Mouse (Mus musculus) liver, postnatal 0 days (tissue): ENCODE results near the gene Ecsit. TPM values are rescaled to one million over a fixed set of nuclear protein-coding genes. Genes with fewer than 3 reads are reported as not detected.

Source experiments
- ATAC-seq: fragments of 200-750 bp; cut with Nextera tagmentation; 2 replicates; pipeline ENCODE4 v1.8.0; 2017; ENCODE audit warnings: mild to moderate bottlenecking, moderate library complexity
- DNase-seq: peaks from one replicate; pipeline ENCODE4 v3.0.0-alpha.2; 2016
- H3K27ac ChIP-seq: fragments of 300-500 bp; sonication (generic); 2 replicates; pipeline ENCODE4 v1.5.1; 2014; ENCODE audit warnings: antibody characterized with exemption, moderate library complexity, mild to moderate bottlenecking, low read depth
- H3K27me3 ChIP-seq: fragments of 300-500 bp; sonication (generic); 2 replicates; pipeline ENCODE4 v1.6.1; 2014; ENCODE audit warnings: low read length, control low read depth, mixed read lengths; ENCODE audit not compliant: insufficient read depth
- H3K36me3 ChIP-seq: fragments of 300-500 bp; sonication (generic); replicated peaks from 2 replicates; pipeline ENCODE4 v1.6.1; 2014; ENCODE audit warnings: mild to moderate bottlenecking, control low read depth, low read length, moderate library complexity, mixed read lengths; ENCODE audit not compliant: insufficient read depth
- H3K4me1 ChIP-seq: fragments of 300-500 bp; sonication (generic); 2 replicates; pipeline ENCODE4 v1.6.1; 2014; ENCODE audit warnings: antibody characterized with exemption, mild to moderate bottlenecking, control low read depth; ENCODE audit not compliant: insufficient read depth
- H3K4me2 ChIP-seq: fragments of 300-500 bp; sonication (generic); 2 replicates; pipeline ENCODE4 v1.6.1; 2014; ENCODE audit warnings: low read depth, mild to moderate bottlenecking, low read length, moderate library complexity, mixed read lengths
- H3K4me3 ChIP-seq: fragments of 300-500 bp; sonication (generic); 2 replicates; pipeline ENCODE4 v1.5.1; 2014; ENCODE audit warnings: low read depth, low read length
- H3K9ac ChIP-seq: fragments of 300-500 bp; sonication (generic); replicated peaks from 2 replicates; pipeline ENCODE4 v1.6.1; 2014; ENCODE audit warnings: mild to moderate bottlenecking, moderate library complexity
- H3K9me3 ChIP-seq: fragments of 300-500 bp; sonication (generic); 2 replicates; pipeline ENCODE4 v1.6.1; 2016; ENCODE audit warnings: mild to moderate bottlenecking, control low read depth, low read length, mixed read lengths
- CTCF ChIP-seq: sonication (generic); IDR thresholded peaks from 2 replicates; pipeline ENCODE4 v1.5.1; 2016; ENCODE audit warnings: antibody characterized with exemption, low read depth
- EP300 ChIP-seq: IDR thresholded peaks from 2 replicates; pipeline ENCODE4 v1.6.1; 2016; ENCODE audit warnings: antibody characterized with exemption, low read depth, mild to moderate bottlenecking
- WGBS: fragments of 180-500 bp; shearing (Covaris S2); extraction: QIAGEN DNeasy Blood & Tissue Kit; methylation state at CpG from one replicate; pipeline ENCODE4 v1.1.7; 2014; ENCODE audit not compliant: insufficient replicate concordance; 5-methylcytosine and 5-hydroxymethylcytosine counted together
- polyA plus RNA-seq: library from polyadenylated mRNA; unstranded; fragments of >200 nt; fragmentation: Nextera tagmentation; extraction: Ambion mirVana; gene quantifications from 2 replicates; pipeline ENCODE4 v1.2.1, GENCODE M21; 2015

Ecsit gene
- polyA plus RNA-seq, 1 experiment from 2014 or later, result 18.1 TPM

DNA sequence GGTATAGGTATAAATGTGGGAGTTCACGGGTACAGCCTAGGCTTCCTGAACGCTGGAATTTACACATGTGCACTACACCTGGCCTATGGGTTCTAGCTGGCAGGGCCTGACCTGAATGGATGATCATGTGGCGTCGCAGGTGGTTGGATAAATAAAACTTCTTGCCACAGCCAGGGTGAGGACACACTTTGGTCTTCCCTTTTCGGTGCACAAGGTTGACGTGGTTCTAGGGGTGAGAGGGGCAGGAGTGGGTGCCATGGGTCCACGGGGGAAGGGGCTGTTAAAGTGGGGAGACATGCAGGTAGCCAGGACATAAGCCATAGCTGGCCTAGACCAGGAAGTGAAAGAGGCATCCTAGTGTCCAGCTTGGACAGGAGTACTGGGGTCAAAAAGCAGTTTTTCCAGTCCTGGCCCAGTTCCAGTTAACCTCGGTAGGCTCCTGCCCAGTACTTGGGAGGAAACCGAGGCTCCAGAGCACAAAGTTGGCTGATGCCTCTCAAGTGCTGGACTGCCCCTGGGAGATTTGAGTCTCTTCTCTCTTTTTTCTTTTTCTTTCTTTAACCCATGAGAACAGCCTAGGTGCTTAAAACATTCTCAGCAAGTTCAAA lies 28.8 kb downstream of the Ecsit start:
- H3K4me3 ChIP-seq, result no peak overlapping the region
- H3K4me2 ChIP-seq, result no peak overlapping the region
- peaks cover 17% of the 10 kb centered on the region for H3K4me1 ChIP-seq
- DNase-seq (no peak), ATAC-seq (no peak)
- 63% methylated on average over 9 of the region's 9 CpGs for WGBS
- no peak overlapping the region for H3K27ac ChIP-seq
- TF ChIP-seq CTCF, result no peak
- TF ChIP-seq EP300, result no peak
- peaks cover 24% of the 10 kb centered on the region for H3K36me3 ChIP-seq
- H3K9me3 ChIP-seq, result no peaks in the 10 kb centered on the region
- peaks cover 37% of the 10 kb centered on the region for H3K27me3 ChIP-seq
- no peak overlapping the region for H3K9ac ChIP-seq

GRCm38 (mm10) chr9:22055713-22056112 lies 29.5 kb downstream of the Ecsit start:
- WGBS, result 36% methylated on average over 28 of the region's 29 CpGs
- no peak overlapping the region for H3K4me2 ChIP-seq
- ATAC-seq (no peak), DNase-seq (no peak)
- H3K27me3 ChIP-seq, result peaks cover 44% of the 10 kb centered on the region
- H3K27ac ChIP-seq, result no peak overlapping the region
- TF ChIP-seq CTCF, result no peak
- TF ChIP-seq EP300, result no peak
- no peaks in the 10 kb centered on the region for H3K9me3 ChIP-seq
- H3K36me3 ChIP-seq, result peaks cover 21% of the 10 kb centered on the region
- no peak overlapping the region for H3K4me3 ChIP-seq
- peaks cover 22% of the 10 kb centered on the region for H3K4me1 ChIP-seq
- no peak overlapping the region for H3K9ac ChIP-seq

GRCm38 (mm10) chr9:22054411-22055076 lies 30.7 kb downstream of the Ecsit start:
- H3K36me3 ChIP-seq, result peaks cover 19% of the 10 kb centered on the region
- peaks cover 56% of the 10 kb centered on the region for H3K27me3 ChIP-seq
- peaks cover 28% of the 10 kb centered on the region for H3K4me1 ChIP-seq
- no peaks in the 10 kb centered on the region for H3K9me3 ChIP-seq
- peak; percentile 86 for DNase-seq
- H3K4me2 ChIP-seq, result peak overlapping the region; percentile 38
- no peak overlapping the region for H3K9ac ChIP-seq
- no peak overlapping the region for H3K4me3 ChIP-seq
- TF ChIP-seq CTCF (peak; percentile 83), EP300 (no peak)
- 1% methylated on average over 32 of the region's 32 CpGs for WGBS
- ATAC-seq, result peak; percentile 75
- no peak overlapping the region for H3K27ac ChIP-seq

GRCm38 (mm10) chr9:22053657-22054056 lies 31.6 kb downstream of the Ecsit start:
- 27% methylated on average over 6 of the region's 7 CpGs for WGBS
- Histone ChIP-seq H3K4me3 (no peak overlapping the region), H3K36me3 (peaks cover 14% of the 10 kb centered on the region), H3K9ac (no peak overlapping the region), H3K27me3 (peaks cover 64% of the 10 kb centered on the region), H3K4me1 (peaks cover 28% of the 10 kb centered on the region), H3K27ac (no peak overlapping the region), H3K9me3 (no peaks in the 10 kb centered on the region), H3K4me2 (no peak overlapping the region)
- no peak for ATAC-seq
- DNase-seq, result no peak
- no peak for TF ChIP-seq CTCF
- no peak for TF ChIP-seq EP300

DNA sequence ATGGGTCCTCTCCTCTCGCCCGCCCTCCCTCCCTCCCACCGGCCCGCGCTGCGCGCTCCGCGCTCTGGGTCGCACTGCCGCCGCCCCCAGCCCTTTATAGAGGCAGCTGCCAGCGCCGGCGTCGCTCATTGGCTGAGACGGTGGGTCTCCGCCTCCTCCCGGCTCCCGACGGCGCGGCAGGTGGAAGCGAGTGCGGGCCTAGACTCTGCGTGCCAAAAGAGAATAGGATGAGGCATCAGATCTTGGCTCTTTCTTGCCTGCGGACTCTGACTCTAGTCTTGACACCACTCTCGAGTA lies 33.3 kb downstream of the Ecsit start, which contains the start of gene Elavl3:
Elavl3 (minus strand) TSS at position 66 of the 297 bp plus-strand sequence.
- TF ChIP-seq EP300 (no peak), CTCF (no peak)
- ATAC-seq, result no peak
- Histone ChIP-seq H3K27ac (no peak within 1 kb of the TSS), H3K4me2 (peak within 1 kb of the TSS; percentile 55), H3K4me1 (peaks cover 28% of the 10 kb centered on the region), H3K36me3 (no peaks in the 10 kb centered on the region; the same call in 1 of the 2 replicates), H3K4me3 (peak within 1 kb of the TSS; percentile 36), H3K9ac (no peak within 1 kb of the TSS), H3K9me3 (no peaks in the 10 kb centered on the region), H3K27me3 (peaks cover 73% of the 10 kb centered on the region)
- no peak for DNase-seq
- 6% methylated on average over 12 of the region's 28 CpGs for WGBS

DNA sequence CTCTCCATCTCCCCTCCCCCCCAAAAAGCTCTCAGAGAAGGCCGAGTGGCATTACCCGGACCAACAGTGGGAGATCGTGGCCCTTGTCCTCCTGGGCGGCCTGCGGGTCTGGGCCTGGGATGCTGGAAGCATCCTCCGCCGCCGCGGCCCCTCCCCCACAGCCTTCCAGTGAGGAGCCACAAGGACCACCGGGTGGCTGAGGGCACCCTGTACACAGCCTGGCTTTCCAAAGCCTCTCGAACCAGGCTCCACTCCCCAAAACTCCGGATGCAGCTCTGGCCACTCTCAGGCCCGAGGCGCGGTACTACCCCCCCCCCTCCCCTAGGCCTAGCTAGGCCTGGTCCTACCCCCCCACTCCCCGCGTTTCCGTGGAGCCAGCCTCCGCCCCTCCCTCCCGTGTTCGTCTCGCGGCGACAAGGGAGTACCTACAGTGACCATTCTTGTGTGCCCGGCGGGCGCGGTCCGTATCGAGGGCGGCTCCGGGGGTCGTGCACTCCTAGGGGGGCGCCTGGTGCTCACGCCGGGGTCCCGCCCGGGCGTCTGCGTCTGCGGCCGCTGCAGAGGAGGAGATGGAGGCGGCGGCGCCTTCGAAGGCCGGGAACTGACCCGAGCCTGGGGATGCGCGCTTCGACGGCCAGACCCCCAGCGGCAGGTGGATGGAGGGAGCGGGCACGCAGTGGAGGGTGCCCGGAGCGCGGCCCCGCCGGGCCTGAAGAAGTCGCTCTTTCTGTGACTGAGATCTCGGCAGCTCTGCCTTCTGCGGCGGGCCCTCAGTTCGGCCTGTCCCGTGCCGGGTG lies 33.9 kb downstream of the Ecsit start:
- Histone ChIP-seq H3K27ac (no peak overlapping the region), H3K27me3 (peaks cover 73% of the 10 kb centered on the region), H3K4me3 (peak overlapping the region; percentile 36; the same call in 1 of the 2 replicates), H3K36me3 (no peaks in the 10 kb centered on the region), H3K9me3 (no peaks in the 10 kb centered on the region), H3K4me2 (peak overlapping the region; percentile 55; the same call in 1 of the 2 replicates), H3K4me1 (peaks cover 28% of the 10 kb centered on the region), H3K9ac (no peak overlapping the region)
- 3% methylated on average over 48 of the region's 67 CpGs for WGBS
- TF ChIP-seq CTCF, result no peak
- no peak for TF ChIP-seq EP300
- DNase-seq (no peak), ATAC-seq (no peak)
